Mouse (Mus musculus) embryonic facial prominence, embryonic 13.5 days (tissue): ENCODE data around the gene Pcdh15. TPM values are rescaled to one million over a fixed set of nuclear protein-coding genes. Genes with fewer than 3 reads are reported as not detected.

Experiments
- ATAC-seq: fragments of 200-750 bp; cut with Nextera tagmentation; 2 replicates; pipeline ENCODE4 v1.8.0; 2017; ENCODE audit warnings: low read depth; ENCODE audit not compliant: insufficient number of reproducible peaks, insufficient read depth, low FRiP score, low TSS enrichment
- H3K27ac ChIP-seq: fragments of 300-500 bp; sonication (generic); 2 replicates; pipeline ENCODE4 v1.5.1; 2015; ENCODE audit warnings: moderate library complexity, mild to moderate bottlenecking, inconsistent platforms
- H3K27me3 ChIP-seq: fragments of 300-500 bp; sonication (generic); 2 replicates; pipeline ENCODE4 v1.6.1; 2015; ENCODE audit warnings: mild to moderate bottlenecking, inconsistent platforms
- H3K36me3 ChIP-seq: fragments of 300-500 bp; sonication (generic); 2 replicates; pipeline ENCODE4 v1.6.1; 2015; ENCODE audit warnings: mild to moderate bottlenecking, inconsistent platforms
- H3K4me1 ChIP-seq: fragments of 300-500 bp; sonication (generic); 2 replicates; pipeline ENCODE4 v1.6.1; 2015; ENCODE audit warnings: inconsistent platforms
- H3K4me2 ChIP-seq: fragments of 300-500 bp; sonication (generic); 2 replicates; pipeline ENCODE4 v1.6.1; 2015; ENCODE audit warnings: moderate library complexity, mild to moderate bottlenecking, inconsistent platforms
- H3K4me3 ChIP-seq: fragments of 300-500 bp; sonication (generic); 2 replicates; pipeline ENCODE4 v1.5.1; 2015; ENCODE audit warnings: mild to moderate bottlenecking, inconsistent platforms
- H3K9ac ChIP-seq: fragments of 300-500 bp; sonication (generic); 2 replicates; pipeline ENCODE4 v1.6.1; 2015; ENCODE audit warnings: mild to moderate bottlenecking, inconsistent platforms
- H3K9me3 ChIP-seq: fragments of 300-500 bp; sonication (generic); 2 replicates; pipeline ENCODE4 v1.6.1; 2016; ENCODE audit warnings: inconsistent platforms
- WGBS: fragments of 180-500 bp; shearing (Covaris S2); methylation state at CpG from one replicate; pipeline ENCODE4 v1.1.7; 2015; ENCODE audit warnings: mixed read lengths; 5-methylcytosine and 5-hydroxymethylcytosine counted together
- polyA plus RNA-seq: library from polyadenylated mRNA; unstranded; fragments of >200 nt; fragmentation: Nextera tagmentation; extraction: Ambion mirVana; gene quantifications from 2 replicates; pipeline ENCODE4 v1.2.1, GENCODE M21; 2015

Gene Pcdh15
- polyA plus RNA-seq, 1 experiment from 2014 or later, result 6.4 TPM

DNA sequence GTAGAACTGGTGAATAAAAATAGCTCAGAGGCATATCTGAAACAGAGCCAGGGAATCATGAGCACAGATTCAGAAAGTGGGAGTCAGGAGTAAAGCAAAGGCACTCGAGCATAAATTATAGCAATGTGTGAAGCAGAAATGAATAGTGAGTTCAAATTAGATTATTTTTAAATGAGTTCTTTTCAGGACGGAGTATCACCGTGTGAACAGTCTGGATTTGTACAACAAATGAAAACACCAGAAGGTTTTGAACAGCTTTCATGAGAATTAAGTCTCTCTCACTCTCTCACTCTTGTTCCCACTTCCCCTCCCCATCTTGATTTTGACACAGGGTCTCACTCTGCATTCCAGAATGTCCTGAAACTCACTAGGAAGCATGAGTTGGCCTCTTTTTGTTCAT lies 1381.6 kb downstream of the Pcdh15 start:
- Histone ChIP-seq H3K4me1 (no peaks in the 10 kb centered on the region), H3K4me2 (no peak overlapping the region), H3K9me3 (no peaks in the 10 kb centered on the region), H3K9ac (no peak overlapping the region), H3K4me3 (no peak overlapping the region), H3K27ac (no peak overlapping the region), H3K27me3 (no peaks in the 10 kb centered on the region), H3K36me3 (no peaks in the 10 kb centered on the region)
- ATAC-seq, result no peak
- 68% methylated on average over 3 of the region's 3 CpGs for WGBS

DNA sequence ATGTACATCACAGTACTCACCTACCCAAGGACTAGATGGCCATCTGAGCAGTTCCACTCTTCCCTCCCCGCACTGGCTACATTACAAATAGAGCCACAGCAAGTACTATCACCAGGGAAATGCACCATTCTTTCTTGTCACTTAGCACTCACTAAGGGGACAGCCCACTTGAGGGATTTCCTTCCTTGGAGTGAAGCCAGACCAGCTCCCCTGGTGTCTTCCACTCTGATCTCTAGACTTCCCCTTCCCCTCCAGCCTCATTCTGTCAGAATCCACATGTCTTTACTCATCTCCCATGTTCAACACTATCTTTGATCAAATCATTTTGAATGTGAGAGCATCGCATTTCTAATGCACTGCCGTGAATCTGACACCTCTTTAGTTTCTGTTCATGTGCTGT lies 1413.2 kb downstream of the Pcdh15 start:
- H3K4me1 ChIP-seq, result 0 out of 2 replicates have a peak, but pooled peaks cover 5% of the 10 kb centered on the region
- no peaks in the 10 kb centered on the region for H3K9me3 ChIP-seq
- no peak overlapping the region for H3K9ac ChIP-seq
- H3K27ac ChIP-seq, result no peak overlapping the region
- no peak overlapping the region for H3K4me3 ChIP-seq
- H3K27me3 ChIP-seq, result no peaks in the 10 kb centered on the region
- WGBS, result 48% methylated on average over 3 of the region's 3 CpGs
- no peak; the same call in 1 of the 2 replicates for ATAC-seq
- H3K36me3 ChIP-seq, result no peaks in the 10 kb centered on the region
- no peak overlapping the region for H3K4me2 ChIP-seq

DNA sequence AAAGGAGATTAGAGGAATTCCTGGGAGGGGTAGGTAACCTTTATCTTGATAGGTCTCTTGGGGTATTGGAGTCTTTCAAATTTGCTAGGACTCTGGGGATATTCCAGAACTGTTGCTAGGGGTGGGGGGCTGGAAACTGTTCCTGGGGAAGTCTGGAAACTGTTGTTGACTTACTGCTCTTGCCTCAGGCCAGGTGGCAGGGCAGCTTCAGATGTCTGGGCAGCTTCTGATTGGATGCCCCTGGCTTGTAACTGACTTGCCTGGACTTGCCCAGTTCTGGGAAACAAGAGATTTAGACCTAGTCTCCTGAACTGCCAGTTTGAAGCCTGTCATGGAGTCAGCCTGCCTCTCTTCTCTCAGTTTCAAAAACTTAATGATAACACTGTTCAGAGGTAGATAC lies 1414.6 kb downstream of the Pcdh15 start:
- H3K27ac ChIP-seq, result no peak overlapping the region
- H3K36me3 ChIP-seq, result no peaks in the 10 kb centered on the region
- H3K9me3 ChIP-seq, result no peaks in the 10 kb centered on the region
- H3K4me1 ChIP-seq, result 0 out of 2 replicates have a peak, but pooled peaks cover 5% of the 10 kb centered on the region
- H3K4me2 ChIP-seq, result no peak overlapping the region
- H3K9ac ChIP-seq, result no peak overlapping the region
- no peak for ATAC-seq
- no peak overlapping the region for H3K4me3 ChIP-seq
- no peaks in the 10 kb centered on the region for H3K27me3 ChIP-seq

DNA sequence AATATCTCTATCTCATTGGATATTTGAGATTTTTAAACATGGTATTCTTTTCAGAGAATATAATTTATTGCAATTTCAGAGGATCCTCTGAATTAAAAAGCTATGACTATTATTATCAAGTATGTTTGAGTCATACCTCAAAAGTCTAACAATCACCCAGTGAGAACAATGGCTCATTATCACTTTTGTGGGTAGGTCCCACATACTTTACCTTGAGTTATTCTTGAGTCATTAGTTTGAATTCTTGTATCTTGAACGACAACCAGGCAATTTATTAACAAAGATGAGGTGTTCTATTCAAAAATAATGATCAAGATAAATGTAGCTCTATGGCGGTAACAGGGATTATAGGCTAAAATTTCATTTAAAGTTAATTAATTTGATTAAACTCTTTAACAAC lies 1439.2 kb downstream of the Pcdh15 start:
- Histone ChIP-seq H3K27ac (no peak overlapping the region), H3K9ac (no peak overlapping the region), H3K4me2 (no peak overlapping the region), H3K4me3 (no peak overlapping the region), H3K36me3 (no peaks in the 10 kb centered on the region), H3K4me1 (no peaks in the 10 kb centered on the region), H3K9me3 (no peaks in the 10 kb centered on the region), H3K27me3 (no peaks in the 10 kb centered on the region)
- no peak for ATAC-seq
- WGBS, result 78% methylated on average over 2 of the region's 2 CpGs

DNA sequence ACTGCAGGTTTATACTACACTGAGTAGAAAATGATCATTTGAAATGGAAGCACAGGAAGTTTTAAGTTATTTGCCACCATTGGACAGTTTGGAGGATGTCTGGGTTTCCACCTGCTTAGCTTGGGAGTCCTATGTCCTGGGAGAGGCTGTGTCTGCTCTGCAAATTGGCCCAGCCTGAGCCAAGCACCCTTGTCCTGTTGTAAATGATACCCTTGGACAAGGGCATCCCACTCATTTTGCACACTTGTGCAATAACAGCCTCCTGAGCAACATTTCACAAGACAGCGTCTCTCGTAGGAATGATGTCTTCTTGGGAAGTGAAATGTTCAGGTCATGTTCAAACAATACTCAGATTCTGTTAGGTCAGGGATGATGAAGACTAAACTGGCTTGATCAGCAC lies 1456.2 kb downstream of the Pcdh15 start:
- WGBS, result 74% methylated on average over 2 of the region's 2 CpGs
- Histone ChIP-seq H3K27ac (no peak overlapping the region), H3K4me3 (no peak overlapping the region), H3K4me2 (no peak overlapping the region), H3K27me3 (no peaks in the 10 kb centered on the region), H3K36me3 (no peaks in the 10 kb centered on the region), H3K9me3 (no peaks in the 10 kb centered on the region), H3K4me1 (no peaks in the 10 kb centered on the region), H3K9ac (no peak overlapping the region)
- no peak for ATAC-seq

DNA sequence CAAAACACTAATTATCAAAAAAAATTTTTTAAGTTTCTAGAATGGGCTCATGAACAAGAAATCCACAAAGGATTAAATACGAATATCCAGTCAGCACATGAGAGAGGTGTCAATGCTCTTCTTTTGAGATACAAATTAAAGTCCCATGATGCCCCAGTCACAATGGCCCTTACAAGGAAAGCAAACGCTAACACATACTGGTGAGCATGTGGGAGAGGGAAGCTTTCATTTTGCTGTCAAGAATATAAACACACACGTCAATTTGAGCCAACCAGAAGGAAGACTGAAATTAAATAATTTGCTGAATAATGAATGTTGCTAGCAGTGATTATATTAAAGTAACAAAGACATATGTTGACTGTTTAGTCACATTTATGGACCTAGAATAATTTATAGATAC lies 1470.5 kb downstream of the Pcdh15 start:
- Histone ChIP-seq H3K4me2 (no peak overlapping the region), H3K27ac (no peak overlapping the region), H3K4me3 (no peak overlapping the region), H3K9ac (no peak overlapping the region), H3K27me3 (no peaks in the 10 kb centered on the region), H3K4me1 (no peaks in the 10 kb centered on the region), H3K36me3 (no peaks in the 10 kb centered on the region), H3K9me3 (no peaks in the 10 kb centered on the region)
- no peak for ATAC-seq
- WGBS, result 73% methylated on average over 3 of the region's 3 CpGs

DNA sequence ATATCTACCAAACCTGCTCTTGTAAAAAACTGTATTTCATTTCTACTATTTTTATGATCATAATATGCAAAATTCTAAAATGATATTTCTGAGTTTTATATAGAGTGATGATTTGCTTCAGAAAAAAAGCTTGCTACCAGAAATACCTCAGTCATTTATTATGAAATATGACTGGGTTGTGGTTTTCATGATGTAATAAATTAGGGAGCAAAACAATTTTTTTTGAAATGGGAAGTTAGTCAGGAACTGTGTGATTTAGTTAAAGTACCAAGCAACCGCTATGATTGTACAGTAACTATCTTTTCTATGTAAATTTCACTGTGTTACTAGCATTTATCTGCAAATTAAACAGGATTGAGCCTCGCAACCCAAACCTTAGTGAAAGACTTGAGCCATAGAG lies 1480.8 kb downstream of the Pcdh15 start:
- H3K9me3 ChIP-seq, result no peaks in the 10 kb centered on the region
- H3K4me2 ChIP-seq, result no peak overlapping the region
- no peak for ATAC-seq
- WGBS, result 85% methylated on average over 2 of the region's 2 CpGs
- H3K27ac ChIP-seq, result no peak overlapping the region
- H3K4me3 ChIP-seq, result no peak overlapping the region
- H3K4me1 ChIP-seq, result no peaks in the 10 kb centered on the region
- no peaks in the 10 kb centered on the region for H3K36me3 ChIP-seq
- no peak overlapping the region for H3K9ac ChIP-seq
- H3K27me3 ChIP-seq, result no peaks in the 10 kb centered on the region

DNA sequence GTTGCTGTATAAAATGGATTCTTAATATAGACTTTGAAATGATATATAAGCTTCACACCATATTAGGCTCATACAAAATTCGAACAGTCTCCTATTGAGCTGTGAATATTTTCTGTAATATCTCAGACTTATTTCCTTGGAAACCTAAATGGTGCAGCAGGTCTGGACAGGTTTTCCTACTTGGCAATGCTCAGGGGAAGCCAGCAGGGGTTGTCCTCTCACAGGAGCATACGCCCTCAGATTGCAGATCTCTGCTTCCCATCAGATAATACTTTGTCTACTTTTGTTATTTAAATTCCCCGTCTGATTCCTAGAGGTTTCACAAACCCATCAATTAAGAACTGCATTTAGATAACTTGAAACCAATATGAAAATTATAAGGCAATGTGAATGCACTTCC lies 1492.7 kb downstream of the Pcdh15 start:
- no peaks in the 10 kb centered on the region for H3K36me3 ChIP-seq
- H3K27me3 ChIP-seq, result no peaks in the 10 kb centered on the region
- no peak overlapping the region for H3K4me3 ChIP-seq
- H3K9ac ChIP-seq, result no peak overlapping the region
- H3K4me1 ChIP-seq, result no peaks in the 10 kb centered on the region
- no peak for ATAC-seq
- no peaks in the 10 kb centered on the region for H3K9me3 ChIP-seq
- no peak overlapping the region for H3K4me2 ChIP-seq
- 65% methylated on average over 3 of the region's 3 CpGs for WGBS
- H3K27ac ChIP-seq, result no peak overlapping the region

DNA sequence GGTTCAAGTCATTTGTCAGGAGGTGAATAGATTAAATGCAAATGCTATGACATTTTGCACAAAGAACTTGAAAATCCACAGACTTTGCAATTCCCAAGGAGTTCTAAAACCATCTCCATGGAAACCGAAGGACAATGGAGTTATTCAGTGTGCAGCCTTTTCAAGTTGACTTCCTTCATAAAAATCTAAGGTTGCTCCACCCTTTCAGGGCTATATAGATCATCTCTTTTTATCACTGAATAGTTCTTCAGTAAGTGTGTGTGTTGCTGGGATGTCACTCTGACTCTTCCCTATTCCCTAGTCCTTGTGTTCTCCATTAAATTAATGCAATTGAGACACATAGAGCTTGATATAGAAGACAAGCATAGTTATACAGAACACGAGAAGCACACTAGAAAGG lies 1508.5 kb downstream of the Pcdh15 start:
- Histone ChIP-seq H3K27ac (no peak overlapping the region), H3K9me3 (no peaks in the 10 kb centered on the region), H3K36me3 (no peaks in the 10 kb centered on the region), H3K4me3 (no peak overlapping the region), H3K9ac (no peak overlapping the region), H3K4me1 (no peaks in the 10 kb centered on the region), H3K27me3 (no peaks in the 10 kb centered on the region), H3K4me2 (no peak overlapping the region)
- WGBS, result 87% methylated on average over 2 of the region's 2 CpGs
- no peak for ATAC-seq

DNA sequence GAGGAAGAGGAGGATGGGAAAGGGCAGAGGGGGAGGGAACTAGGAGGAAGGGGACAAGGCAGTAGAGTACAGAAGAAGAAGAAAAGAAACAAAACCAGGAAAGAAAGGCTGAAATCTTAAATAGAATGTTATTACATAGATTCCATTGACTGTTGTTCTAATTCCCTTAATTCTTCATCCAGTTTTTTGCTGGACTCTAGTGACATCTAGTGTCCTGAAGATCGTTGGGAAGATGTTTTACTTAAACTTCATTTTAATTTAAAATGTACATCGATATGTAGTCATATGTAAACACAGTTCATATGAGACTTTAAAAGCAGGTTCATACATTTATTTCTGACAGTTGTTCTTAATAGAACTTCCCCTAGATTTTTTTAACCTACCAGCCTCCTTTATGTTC lies 1522.7 kb downstream of the Pcdh15 start:
- ATAC-seq, result no peak
- Histone ChIP-seq H3K4me2 (no peak overlapping the region), H3K27me3 (no peaks in the 10 kb centered on the region)

DNA sequence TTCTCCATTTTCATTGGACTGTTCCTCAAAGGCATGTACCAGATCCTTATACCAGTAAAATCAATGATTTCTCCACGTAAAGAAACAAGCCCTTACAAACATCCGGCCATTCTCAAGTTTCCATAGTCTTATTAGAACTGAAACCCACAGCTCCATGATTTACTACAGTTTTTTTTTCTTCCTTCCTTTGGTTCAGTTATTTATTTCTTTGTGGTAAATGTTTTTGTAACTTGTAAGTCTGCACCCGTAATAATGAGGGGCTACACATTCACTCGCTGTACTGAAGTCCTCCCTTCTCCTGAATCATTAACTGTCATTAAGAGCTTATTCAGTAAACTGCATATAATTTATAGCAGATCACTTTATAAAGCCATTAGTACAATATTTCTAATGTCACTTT lies 1526.6 kb downstream of the Pcdh15 start:
- Histone ChIP-seq H3K27me3 (no peaks in the 10 kb centered on the region), H3K27ac (no peak overlapping the region), H3K4me3 (no peak overlapping the region), H3K4me1 (0 out of 2 replicates have a peak, but pooled peaks cover 3% of the 10 kb centered on the region), H3K36me3 (no peaks in the 10 kb centered on the region), H3K9me3 (no peaks in the 10 kb centered on the region), H3K9ac (no peak overlapping the region), H3K4me2 (no peak overlapping the region)
- no peak for ATAC-seq
- 50% methylated on average over 4 of the region's 4 CpGs for WGBS

More for the DNA sequence above, 1522.7 kb downstream of the Pcdh15 start:
- Histone ChIP-seq H3K9ac (no peak overlapping the region), H3K36me3 (no peaks in the 10 kb centered on the region), H3K27ac (no peak overlapping the region), H3K4me3 (no peak overlapping the region), H3K9me3 (no peaks in the 10 kb centered on the region), H3K4me1 (0 out of 2 replicates have a peak, but pooled peaks cover 3% of the 10 kb centered on the region)
- WGBS, result 46% methylated on average over 2 of the region's 2 CpGs

DNA sequence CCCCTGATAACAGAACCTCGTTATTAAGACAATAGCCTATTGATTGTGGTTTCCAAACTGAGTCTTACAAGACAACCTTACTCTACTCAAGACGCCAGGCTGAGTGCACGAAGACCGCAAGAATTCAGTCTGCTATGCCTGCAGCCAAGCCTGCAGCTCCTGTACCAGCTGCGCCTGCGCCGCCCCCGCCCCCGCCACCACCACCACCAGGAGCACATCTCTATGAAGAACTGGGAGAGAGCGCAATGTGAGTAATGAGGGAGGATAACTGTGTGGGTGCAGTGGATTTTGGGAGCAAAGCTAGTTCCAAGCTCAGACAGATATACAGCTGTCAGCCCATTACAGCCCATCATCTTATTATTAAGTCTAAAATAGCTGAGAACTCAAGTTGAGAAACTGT lies 1527.5 kb downstream of the Pcdh15 start:
- 0 out of 2 replicates have a peak, but pooled peaks cover 3% of the 10 kb centered on the region for H3K4me1 ChIP-seq
- no peaks in the 10 kb centered on the region for H3K27me3 ChIP-seq
- no peak overlapping the region for H3K9ac ChIP-seq
- no peaks in the 10 kb centered on the region for H3K9me3 ChIP-seq
- no peak overlapping the region for H3K4me3 ChIP-seq
- no peak overlapping the region for H3K4me2 ChIP-seq
- 65% methylated on average over 10 of the region's 10 CpGs for WGBS
- H3K27ac ChIP-seq, result no peak overlapping the region
- no peak for ATAC-seq
- H3K36me3 ChIP-seq, result no peaks in the 10 kb centered on the region

DNA sequence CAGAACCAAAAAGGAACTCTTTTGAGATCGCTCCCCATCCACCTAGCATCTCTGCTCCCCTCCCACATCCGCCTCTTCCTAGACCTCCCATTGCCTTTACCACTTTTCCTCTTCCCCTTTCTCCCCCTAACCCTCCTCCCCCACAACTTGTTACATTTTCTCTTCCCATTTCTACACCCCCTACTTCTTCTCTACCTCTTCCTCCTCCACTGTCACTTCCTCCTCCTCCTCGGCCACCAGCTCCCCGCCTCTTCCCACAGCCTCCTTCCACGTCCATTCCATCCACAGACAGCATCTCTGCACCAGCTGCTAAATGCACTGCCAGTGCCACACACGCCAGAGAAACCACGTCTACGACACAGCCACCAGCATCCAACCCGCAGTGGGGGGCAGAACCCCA lies 1532.2 kb downstream of the Pcdh15 start:
- Histone ChIP-seq H3K27ac (no peak overlapping the region), H3K27me3 (no peaks in the 10 kb centered on the region), H3K9me3 (no peaks in the 10 kb centered on the region), H3K9ac (no peak overlapping the region), H3K4me2 (no peak overlapping the region), H3K36me3 (no peaks in the 10 kb centered on the region), H3K4me3 (no peak overlapping the region), H3K4me1 (0 out of 2 replicates have a peak, but pooled peaks cover 3% of the 10 kb centered on the region)
- WGBS, result 87% methylated on average over 9 of the region's 9 CpGs
- ATAC-seq, result no peak
